Mouse (Mus musculus) cerebellum, adult 2 months (tissue): ENCODE results near the gene Olfr516.

Experiments used
- CTCF ChIP-seq: fragments of 200-500 bp; IDR thresholded peaks from 2 replicates; pipeline ENCODE4 v1.5.1; 2011; ENCODE audit warnings: low read depth, mild to moderate bottlenecking, control low read depth, low read length, moderate library complexity, borderline replicate concordance; ENCODE audit not compliant: insufficient read depth
- POLR2A ChIP-seq: fragments of 200-500 bp; IDR thresholded peaks from 2 replicates; pipeline ENCODE4 v1.6.1; 2011; ENCODE audit warnings: low read length, control low read depth, borderline replicate concordance; ENCODE audit not compliant: insufficient read depth

- TF ChIP-seq POLR2A (no peak), CTCF (no peak)
These were observed 44.0 kb upstream of the Olfr516 start, which contains the start of gene Olfr519 for GRCm38 (mm10) chr7:108894320-108894719.
